Mouse (Mus musculus): Measurements from ENCODE around the gene Isyna1. TPM values are rescaled to one million over a fixed set of nuclear protein-coding genes. Genes with fewer than 3 reads are reported as not detected.

The Isyna1 gene
- polyA plus RNA-seq, 1 experiment, result 7.7 TPM

GRCm38 (mm10) chr8:70594621-70595564 lies 720 bp downstream of the Isyna1 start:
- Histone ChIP-seq H3K4me1 (ENCODE audit: control insufficient read depth, insufficient read depth, insufficient read length, low read length) (peaks cover 7% of the 10 kb centered on the region; the same call in 1 of the 2 replicates), H3K27ac (replicated peaks; ENCODE audit: low read depth, low read length) (no peak overlapping the region), H3K4me3 (ENCODE audit: insufficient read depth, low read depth, low read length) (peak overlapping the region; percentile 67)

GRCm38 (mm10) chr8:70595811-70596210 lies 1.6 kb downstream of the Isyna1 start:
- Histone ChIP-seq H3K4me3 (ENCODE audit: insufficient read depth, low read depth, low read length) (no peak overlapping the region), H3K4me1 (ENCODE audit: control insufficient read depth, insufficient read depth, insufficient read length, low read length) (peaks cover 10% of the 10 kb centered on the region), H3K27ac (replicated peaks; ENCODE audit: low read depth, low read length) (no peak overlapping the region)

GRCm38 (mm10) chr8:70596216-70596615 lies 2.0 kb downstream of the Isyna1 start:
- H3K4me1 ChIP-seq (ENCODE audit: control insufficient read depth, insufficient read depth, insufficient read length, low read length), result peaks cover 11% of the 10 kb centered on the region
- H3K27ac ChIP-seq (replicated peaks; ENCODE audit: low read depth, low read length), result no peak overlapping the region
- no peak overlapping the region for H3K4me3 ChIP-seq (ENCODE audit: insufficient read depth, low read depth, low read length)

- Histone ChIP-seq H3K4me3 (ENCODE audit: insufficient read depth, low read depth, low read length) (no peak overlapping the region), H3K27ac (replicated peaks; ENCODE audit: low read depth, low read length) (no peak overlapping the region), H3K4me1 (ENCODE audit: control insufficient read depth, insufficient read depth, insufficient read length, low read length) (peaks cover 14% of the 10 kb centered on the region)
Measured at GRCm38 (mm10) chr8:70596775-70597416, 2.7 kb downstream of the Isyna1 start.

- H3K4me1 ChIP-seq (ENCODE audit: control insufficient read depth, insufficient read depth, insufficient read length, low read length), result peaks cover 14% of the 10 kb centered on the region
- H3K27ac ChIP-seq (replicated peaks; ENCODE audit: low read depth, low read length), result no peak overlapping the region
- no peak overlapping the region for H3K4me3 ChIP-seq (ENCODE audit: insufficient read depth, low read depth, low read length)
Measured at GRCm38 (mm10) chr8:70597417-70598272, 3.5 kb downstream of the Isyna1 start.

GRCm38 (mm10) chr8:70598283-70598682 lies 4.1 kb downstream of the Isyna1 start:
- peaks cover 14% of the 10 kb centered on the region for H3K4me1 ChIP-seq (ENCODE audit: control insufficient read depth, insufficient read depth, insufficient read length, low read length)
- H3K27ac ChIP-seq (replicated peaks; ENCODE audit: low read depth, low read length), result no peak overlapping the region
- no peak overlapping the region for H3K4me3 ChIP-seq (ENCODE audit: insufficient read depth, low read depth, low read length)

GRCm38 (mm10) chr8:70598722-70599121 lies 4.5 kb downstream of the Isyna1 start:
- Histone ChIP-seq H3K4me3 (ENCODE audit: insufficient read depth, low read depth, low read length) (no peak overlapping the region), H3K27ac (replicated peaks; ENCODE audit: low read depth, low read length) (no peak overlapping the region), H3K4me1 (ENCODE audit: control insufficient read depth, insufficient read depth, insufficient read length, low read length) (peaks cover 14% of the 10 kb centered on the region)

GRCm38 (mm10) chr8:70599507-70600290 lies 5.5 kb downstream of the Isyna1 start:
- no peak overlapping the region for H3K4me3 ChIP-seq (ENCODE audit: insufficient read depth, low read depth, low read length)
- no peak overlapping the region for H3K27ac ChIP-seq (replicated peaks; ENCODE audit: low read depth, low read length)
- H3K4me1 ChIP-seq (ENCODE audit: control insufficient read depth, insufficient read depth, insufficient read length, low read length), result peaks cover 13% of the 10 kb centered on the region

- Histone ChIP-seq H3K4me1 (ENCODE audit: control insufficient read depth, insufficient read depth, insufficient read length, low read length) (peaks cover 6% of the 10 kb centered on the region), H3K4me3 (ENCODE audit: insufficient read depth, low read depth, low read length) (peak overlapping the region; percentile 12; the same call in 1 of the 2 replicates), H3K27ac (replicated peaks; ENCODE audit: low read depth, low read length) (peak overlapping the region; percentile 30; the same call in 1 of the 2 replicates)
Measured at GRCm38 (mm10) chr8:70600473-70601270, 6.5 kb downstream of the Isyna1 start.

- Histone ChIP-seq H3K4me3 (ENCODE audit: insufficient read depth, low read depth, low read length) (peak overlapping the region; percentile 12; the same call in 1 of the 2 replicates), H3K4me1 (ENCODE audit: control insufficient read depth, insufficient read depth, insufficient read length, low read length) (peaks cover 6% of the 10 kb centered on the region), H3K27ac (replicated peaks; ENCODE audit: low read depth, low read length) (no peak overlapping the region)
Measured at GRCm38 (mm10) chr8:70601271-70601649, 7.1 kb downstream of the Isyna1 start.

- no peak overlapping the region for H3K27ac ChIP-seq (replicated peaks; ENCODE audit: low read depth, low read length)
- no peak overlapping the region for H3K4me3 ChIP-seq (ENCODE audit: insufficient read depth, low read depth, low read length)
- peaks cover 6% of the 10 kb centered on the region for H3K4me1 ChIP-seq (ENCODE audit: control insufficient read depth, insufficient read depth, insufficient read length, low read length)
Measured at GRCm38 (mm10) chr8:70602139-70602811, 8.1 kb downstream of the Isyna1 start.

- H3K4me3 ChIP-seq (ENCODE audit: insufficient read depth, low read depth, low read length), result no peak overlapping the region
- no peak overlapping the region for H3K27ac ChIP-seq (replicated peaks; ENCODE audit: low read depth, low read length)
- peaks cover 10% of the 10 kb centered on the region for H3K4me1 ChIP-seq (ENCODE audit: control insufficient read depth, insufficient read depth, insufficient read length, low read length)
Measured at GRCm38 (mm10) chr8:70604558-70604957, 10.4 kb downstream of the Isyna1 start.
